Mouse (Mus musculus): ENCODE measurements around the gene Flvcr2. TPM values are rescaled to one million over a fixed set of nuclear protein-coding genes. Genes with fewer than 3 reads are reported as not detected.

The Flvcr2 gene
- 1.0 TPM for polyA plus RNA-seq (2015; fragmentation: Illumina TruSeq; extraction: RNeasy Lipid Tissue Mini Kit (QIAGEN cat#74804); ENCODE audit: insufficient read depth, low read depth, low replicate concordance)

DNA sequence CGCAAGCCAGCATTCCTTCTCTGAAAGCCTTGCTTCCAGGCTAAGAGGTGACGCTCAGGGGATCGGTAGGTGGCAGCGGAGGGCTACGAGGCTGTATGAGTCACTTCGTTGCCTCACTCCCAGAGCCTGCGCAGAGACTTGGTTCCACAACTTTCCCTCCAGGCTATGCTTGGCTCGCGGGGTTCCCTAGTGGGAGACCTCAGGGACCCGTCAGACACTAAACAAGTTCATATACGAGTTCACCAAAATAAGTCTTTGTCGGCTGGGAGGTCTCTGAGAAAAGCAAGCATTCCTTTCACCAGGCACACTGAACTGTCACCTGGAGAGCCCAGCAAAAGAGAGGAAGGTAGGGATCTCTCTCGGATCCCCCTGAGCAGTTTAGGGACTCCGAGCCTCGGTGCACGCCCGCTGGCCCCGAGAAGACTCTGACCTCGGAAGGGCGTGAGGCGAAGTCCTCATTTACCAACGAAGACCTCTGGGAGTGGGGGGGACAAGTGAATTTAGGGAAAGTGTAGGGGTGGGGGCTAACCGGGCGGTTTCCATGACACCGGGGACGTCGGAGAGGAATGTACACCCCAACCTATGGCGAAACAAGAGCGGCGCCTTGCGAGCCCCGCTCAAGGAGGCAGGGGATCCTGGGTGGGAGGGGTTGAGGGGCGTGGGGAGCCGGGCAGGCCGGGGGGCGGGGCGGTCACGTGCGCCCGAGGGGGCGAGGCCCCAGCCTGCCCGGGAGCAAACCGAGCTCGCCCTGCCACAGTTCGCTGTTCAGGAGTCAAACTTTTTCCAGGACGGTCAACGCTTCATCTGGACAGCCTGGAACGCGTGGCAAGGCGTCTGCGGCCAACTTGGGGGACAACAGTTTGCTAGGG lies at the start of gene Flvcr2:
TSS of gene Flvcr2 (plus strand) at position 713 of the 869 bp plus-strand sequence.

GRCm38 (mm10) chr12:85824438-85825264 lies 78.3 kb downstream of the Flvcr2 start, which contains the start of the genes Erg28 and Ttll5:
Erg28 (minus strand) TSS chr12:85824550.
Ttll5 (plus strand) TSS chr12:85824659.

Other genes starting within 250 kb of the Flvcr2 start
- 6.8 TPM for gene Jdp2, start 147.5 kb upstream of the Flvcr2 start, polyA plus RNA-seq (2015; fragmentation: Illumina TruSeq; extraction: RNeasy Lipid Tissue Mini Kit (QIAGEN cat#74804); ENCODE audit: insufficient read depth, low read depth, low replicate concordance)
- not detected for gene Batf, start 59.9 kb upstream of the Flvcr2 start, polyA plus RNA-seq (2015; fragmentation: Illumina TruSeq; extraction: RNeasy Lipid Tissue Mini Kit (QIAGEN cat#74804); ENCODE audit: insufficient read depth, low read depth, low replicate concordance)
- 7.0 TPM for gene Erg28, start 78.0 kb downstream of the Flvcr2 start, polyA plus RNA-seq (2015; fragmentation: Illumina TruSeq; extraction: RNeasy Lipid Tissue Mini Kit (QIAGEN cat#74804); ENCODE audit: insufficient read depth, low read depth, low replicate concordance)
- 4.6 TPM for gene Ttll5, start 78.1 kb downstream of the Flvcr2 start, polyA plus RNA-seq (2015; fragmentation: Illumina TruSeq; extraction: RNeasy Lipid Tissue Mini Kit (QIAGEN cat#74804); ENCODE audit: insufficient read depth, low read depth, low replicate concordance)